Mouse (Mus musculus): ENCODE data around the gene P3h1. TPM values are rescaled to one million over a fixed set of nuclear protein-coding genes. Genes with fewer than 3 reads are reported as not detected.
"Not testable (repeated sequence)": the region's sequence is repeated elsewhere in the genome, so short reads cannot be mapped to it uniquely, and the experiment has no call there.

The P3h1 gene
- polyA plus RNA-seq, 1 experiment from 2014 or later = 29.1 TPM

DNA sequence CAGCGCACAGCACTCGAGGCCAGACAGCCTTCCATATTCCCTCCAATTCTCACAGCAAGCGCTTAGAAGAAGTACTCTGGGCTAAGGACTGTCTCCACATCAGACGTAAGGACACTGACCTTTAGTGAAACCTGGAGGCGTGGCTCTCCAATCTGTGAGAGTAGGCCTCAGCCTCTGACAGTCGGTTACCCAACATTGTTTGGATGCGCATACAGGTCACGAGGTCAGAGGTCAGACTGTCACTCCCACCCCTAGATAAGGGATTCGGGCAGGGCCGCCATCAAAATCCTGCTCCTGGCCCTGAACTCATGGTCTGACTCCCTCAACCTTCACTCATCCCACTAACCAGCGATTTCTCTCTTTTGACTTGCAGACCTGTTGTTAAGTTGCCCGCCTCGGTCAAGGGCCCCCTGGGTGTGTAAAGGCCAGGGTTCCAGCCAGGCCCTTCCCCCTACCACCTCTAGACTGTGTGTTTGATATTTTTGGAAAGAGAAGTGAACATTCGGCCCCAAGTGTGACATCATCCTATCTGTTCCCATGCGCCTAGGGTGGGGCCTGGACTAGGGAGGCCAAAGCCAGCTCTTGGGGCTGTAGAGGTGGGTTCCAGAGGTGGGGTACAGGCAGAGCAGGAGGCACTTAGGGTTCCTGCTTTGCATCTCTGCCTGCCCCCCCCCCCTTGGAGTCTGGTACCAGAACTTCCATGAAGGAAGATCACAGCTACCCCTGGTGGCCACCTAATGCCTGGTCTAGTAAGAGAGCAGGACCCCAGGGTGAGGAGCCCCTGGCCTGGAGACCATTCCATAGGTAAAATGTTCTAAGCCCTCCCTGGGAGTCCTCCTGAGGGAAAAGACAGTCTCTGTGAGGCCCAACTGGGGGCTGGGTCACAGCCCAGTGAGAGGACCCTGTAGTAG, 26.9 kb downstream of the P3h1 start:
- no peak overlapping the region for H3K4me3 ChIP-seq
- H3K36me3 ChIP-seq = no peaks in the 10 kb centered on the region
- H3K27ac ChIP-seq = no peak overlapping the region
- H3K4me1 ChIP-seq = peaks cover 24% of the 10 kb centered on the region
- no peak for DNase-seq (ENCODE audit: low spot score)
- WGBS = 76% methylated on average over 15 of the region's 15 CpGs
- peaks cover 6% of the 10 kb centered on the region; the same call in 1 of the 2 replicates for H3K27me3 ChIP-seq (ENCODE audit: insufficient read depth, poor library complexity, severe bottlenecking)
- no peaks in the 10 kb centered on the region for H3K9me3 ChIP-seq

GRCm38 (mm10) chr4:119261087-119261713, 28.5 kb downstream of the P3h1 start:
- Histone ChIP-seq H3K27ac (no peak overlapping the region), H3K4me1 (peaks cover 19% of the 10 kb centered on the region), H3K36me3 (no peaks in the 10 kb centered on the region), H3K9me3 (no peaks in the 10 kb centered on the region), H3K27me3 (ENCODE audit: insufficient read depth, poor library complexity, severe bottlenecking) (peaks cover 6% of the 10 kb centered on the region; the same call in 1 of the 2 replicates), H3K4me3 (no peak overlapping the region)
- 35% methylated on average over 7 of the region's 7 CpGs for WGBS
- no peak for DNase-seq (ENCODE audit: low spot score)

DNA sequence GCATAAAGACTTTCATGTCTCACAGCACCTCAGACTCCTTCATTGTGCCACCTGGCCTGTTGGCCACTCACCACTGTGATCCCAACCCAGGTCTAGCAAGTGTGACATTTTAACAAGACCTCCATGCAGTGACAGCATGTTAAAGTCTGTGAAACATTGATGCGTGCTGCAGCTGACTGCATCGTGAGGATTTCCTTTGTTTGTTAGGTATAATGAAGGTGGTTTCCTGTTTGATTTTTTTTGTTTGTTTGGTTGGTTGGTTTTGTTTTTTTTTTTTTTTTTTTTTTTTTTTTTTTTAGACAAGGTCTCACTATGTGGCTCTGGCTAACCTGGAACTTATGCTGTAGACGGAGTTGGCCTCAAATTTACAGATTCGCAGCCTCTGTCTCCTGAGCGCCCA, 29.8 kb downstream of the P3h1 start:
- H3K36me3 ChIP-seq = no peaks in the 10 kb centered on the region
- peaks cover 6% of the 10 kb centered on the region; the same call in 1 of the 2 replicates for H3K27me3 ChIP-seq (ENCODE audit: insufficient read depth, poor library complexity, severe bottlenecking)
- H3K27ac ChIP-seq = no peak overlapping the region
- no peak overlapping the region for H3K4me3 ChIP-seq
- no peak for DNase-seq (ENCODE audit: low spot score)
- peaks cover 19% of the 10 kb centered on the region for H3K4me1 ChIP-seq
- H3K9me3 ChIP-seq = no peaks in the 10 kb centered on the region
- WGBS = 84% methylated on average over 5 of the region's 5 CpGs

GRCm38 (mm10) chr4:119263459-119263858, 30.7 kb downstream of the P3h1 start:
- DNase-seq (ENCODE audit: low spot score) = no peak
- Histone ChIP-seq H3K9me3 (no peaks in the 10 kb centered on the region), H3K27me3 (ENCODE audit: insufficient read depth, poor library complexity, severe bottlenecking) (peaks cover 4% of the 10 kb centered on the region; the same call in 1 of the 2 replicates), H3K4me1 (peaks cover 19% of the 10 kb centered on the region), H3K36me3 (peaks cover 3% of the 10 kb centered on the region; the same call in 1 of the 2 replicates), H3K27ac (no peak overlapping the region), H3K4me3 (no peak overlapping the region)
- WGBS = 59% methylated on average over 3 of the region's 3 CpGs

DNA sequence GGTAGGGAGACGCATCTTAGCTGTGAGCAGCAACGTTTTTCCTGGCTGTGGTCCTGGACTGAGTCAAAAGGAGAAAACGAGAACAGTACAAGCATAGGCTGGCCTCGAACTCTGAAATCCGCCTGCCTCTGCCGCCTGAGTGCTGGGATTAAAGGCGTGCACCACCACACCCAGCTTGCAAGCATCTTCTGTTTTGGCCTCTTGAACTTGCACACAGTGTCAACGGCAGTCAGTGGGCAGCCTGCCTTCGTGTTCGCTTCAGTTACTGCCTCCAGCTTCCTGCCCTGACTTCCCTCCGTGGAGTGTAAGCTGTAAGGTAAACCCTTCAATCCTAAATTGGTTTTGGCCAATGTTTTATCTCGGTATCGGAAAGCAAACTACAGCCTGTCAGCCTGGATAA, 33.9 kb downstream of the P3h1 start:
- H3K36me3 ChIP-seq = peaks cover 24% of the 10 kb centered on the region
- H3K4me1 ChIP-seq = no peaks in the 10 kb centered on the region
- H3K27me3 ChIP-seq (ENCODE audit: insufficient read depth, poor library complexity, severe bottlenecking) = no peaks in the 10 kb centered on the region
- no peak overlapping the region for H3K27ac ChIP-seq
- H3K4me3 ChIP-seq = no peak overlapping the region
- no peaks in the 10 kb centered on the region for H3K9me3 ChIP-seq
- DNase-seq (ENCODE audit: low spot score) = no peak
- WGBS = 69% methylated on average over 13 of the region's 13 CpGs

DNA sequence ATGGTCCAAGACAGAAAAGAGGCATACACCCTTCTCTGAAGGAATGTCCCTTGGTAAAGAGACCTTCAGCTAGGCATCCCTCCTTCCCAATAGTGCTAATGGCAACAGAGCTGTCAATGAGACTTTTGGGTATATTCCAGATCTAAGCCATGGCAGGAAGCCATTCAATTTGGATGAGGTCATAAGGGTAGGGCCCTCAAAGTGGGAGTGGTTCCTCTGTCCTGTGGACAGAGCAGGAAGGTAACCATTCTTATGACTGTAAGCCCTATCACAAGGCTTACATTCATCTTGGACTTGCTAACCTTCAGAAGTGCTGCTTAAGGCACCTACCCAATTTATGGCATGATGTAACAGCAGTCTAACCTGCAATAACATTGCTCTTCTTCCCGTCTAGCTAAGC, 41.9 kb downstream of the P3h1 start:
- no peaks in the 10 kb centered on the region for H3K9me3 ChIP-seq
- no peaks in the 10 kb centered on the region; the same call in 1 of the 2 replicates for H3K4me1 ChIP-seq
- H3K27ac ChIP-seq = no peak overlapping the region
- no peaks in the 10 kb centered on the region for H3K27me3 ChIP-seq (ENCODE audit: insufficient read depth, poor library complexity, severe bottlenecking)
- H3K4me3 ChIP-seq = no peak overlapping the region
- peaks cover 96% of the 10 kb centered on the region for H3K36me3 ChIP-seq
- 79% methylated on average over 1 of the region's 1 CpGs for WGBS
- DNase-seq (ENCODE audit: low spot score) = no peak

DNA sequence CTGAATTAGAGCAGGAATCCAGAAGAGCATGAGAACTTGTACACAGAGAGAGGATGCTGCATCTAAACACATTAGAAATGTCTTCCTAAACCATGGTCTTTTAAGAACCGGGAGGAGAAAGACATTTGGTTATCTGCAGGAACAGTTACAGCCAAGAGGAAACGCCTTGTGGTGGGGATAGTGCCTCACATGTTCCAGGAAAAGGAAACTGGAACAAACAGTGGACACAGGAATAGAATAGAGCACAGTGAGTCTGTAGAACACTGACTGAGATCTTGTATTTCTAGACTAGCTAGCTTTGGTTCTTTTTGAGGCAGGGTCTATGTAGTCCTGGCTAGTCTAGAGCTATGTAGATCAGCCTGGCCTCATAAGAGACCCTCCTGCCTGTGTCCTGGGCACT, 42.5 kb downstream of the P3h1 start:
- WGBS = 62% methylated on average over 2 of the region's 2 CpGs
- Histone ChIP-seq H3K36me3 (peaks cover 95% of the 10 kb centered on the region), H3K9me3 (no peaks in the 10 kb centered on the region), H3K27me3 (ENCODE audit: insufficient read depth, poor library complexity, severe bottlenecking) (no peaks in the 10 kb centered on the region), H3K4me3 (no peak overlapping the region), H3K4me1 (no peaks in the 10 kb centered on the region; the same call in 1 of the 2 replicates), H3K27ac (no peak overlapping the region)
- no peak for DNase-seq (ENCODE audit: low spot score)

DNA sequence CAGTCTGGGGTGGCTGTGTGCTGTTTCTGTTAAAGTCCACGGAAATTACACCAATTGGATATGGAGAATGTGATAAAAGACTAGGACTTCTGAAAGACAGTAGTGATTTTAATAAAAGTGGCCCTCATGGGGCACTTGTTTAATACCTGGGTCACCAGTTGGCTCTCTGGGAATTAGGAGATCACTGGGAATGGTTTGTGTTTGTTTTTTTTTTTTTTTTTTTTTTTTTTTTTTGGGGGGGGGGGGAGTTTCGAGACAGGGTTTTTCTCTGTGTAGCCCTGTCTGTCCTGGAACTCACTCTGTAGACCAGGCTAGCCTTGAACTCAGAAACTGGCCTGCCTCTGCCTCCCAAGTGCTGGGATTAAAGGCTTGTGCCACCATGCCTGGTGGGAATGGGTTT, 43.0 kb downstream of the P3h1 start:
- peaks cover 94% of the 10 kb centered on the region for H3K36me3 ChIP-seq
- no peaks in the 10 kb centered on the region for H3K9me3 ChIP-seq
- no peak for DNase-seq (ENCODE audit: low spot score)
- no peaks in the 10 kb centered on the region; the same call in 1 of the 2 replicates for H3K4me1 ChIP-seq
- no peak overlapping the region for H3K27ac ChIP-seq
- H3K4me3 ChIP-seq = no peak overlapping the region
- no peaks in the 10 kb centered on the region for H3K27me3 ChIP-seq (ENCODE audit: insufficient read depth, poor library complexity, severe bottlenecking)
- 51% methylated on average over 2 of the region's 2 CpGs for WGBS

- not testable (repeated sequence) for H3K4me1 ChIP-seq; H3K9me3 ChIP-seq; DNase-seq (ENCODE audit: low spot score); H3K27ac ChIP-seq; H3K27me3 ChIP-seq (ENCODE audit: insufficient read depth, poor library complexity, severe bottlenecking); H3K4me3 ChIP-seq
- H3K36me3 ChIP-seq = peaks cover 94% of the 10 kb centered on the region
- 91% methylated on average over 15 of the region's 15 CpGs for WGBS
Observed at GRCm38 (mm10) chr4:119278784-119279183, 46.1 kb downstream of the P3h1 start.

- WGBS = 85% methylated on average over 1 of the region's 1 CpGs
- no peaks in the 10 kb centered on the region for H3K27me3 ChIP-seq (ENCODE audit: insufficient read depth, poor library complexity, severe bottlenecking)
Observed at GRCm38 (mm10) chr4:119284861-119285260, 52.1 kb downstream of the P3h1 start.

GRCm38 (mm10) chr4:119285336-119285735, 52.6 kb downstream of the P3h1 start:
- Histone ChIP-seq H3K4me3 (no peak overlapping the region), H3K36me3 (peaks cover 69% of the 10 kb centered on the region), H3K27me3 (ENCODE audit: insufficient read depth, poor library complexity, severe bottlenecking) (no peaks in the 10 kb centered on the region), H3K9me3 (no peaks in the 10 kb centered on the region), H3K4me1 (peaks cover 6% of the 10 kb centered on the region), H3K27ac (no peak overlapping the region)
- no peak for DNase-seq (ENCODE audit: low spot score)
- WGBS = 70% methylated on average over 2 of the region's 2 CpGs

More at GRCm38 (mm10) chr4:119284861-119285260, 52.1 kb downstream of the P3h1 start:
- DNase-seq (ENCODE audit: low spot score) = no peak
- H3K36me3 ChIP-seq = peaks cover 71% of the 10 kb centered on the region
- no peak overlapping the region for H3K4me3 ChIP-seq
- H3K9me3 ChIP-seq = no peaks in the 10 kb centered on the region
- H3K4me1 ChIP-seq = peaks cover 4% of the 10 kb centered on the region
- no peak overlapping the region for H3K27ac ChIP-seq

- Histone ChIP-seq H3K4me3 (peak overlapping the region; percentile 96), H3K36me3 (peaks cover 23% of the 10 kb centered on the region), H3K9me3 (no peaks in the 10 kb centered on the region), H3K27me3 (ENCODE audit: insufficient read depth, poor library complexity, severe bottlenecking) (no peaks in the 10 kb centered on the region), H3K4me1 (peaks cover 16% of the 10 kb centered on the region), H3K27ac (no peak overlapping the region)
- WGBS = 91% methylated on average over 1 of the region's 1 CpGs
- no peak for DNase-seq (ENCODE audit: low spot score)
Observed at GRCm38 (mm10) chr4:119291921-119292320, 59.2 kb downstream of the P3h1 start.
